Mouse (Mus musculus) left cerebral cortex, postnatal 10 days (tissue): ENCODE measurements around the gene Nccrp1. TPM values are rescaled to one million over a fixed set of nuclear protein-coding genes. Genes with fewer than 3 reads are reported as not detected.
A peak's percentile ranks its signal among the peaks of the same experiment; 100 is the strongest.

Experiments
- DNase-seq, 2 experiments: peaks; one replicate each; pipeline ENCODE4 v3.0.0; 2021 to 2022; ENCODE audit warnings: low spot score in 2 of 2, mixed read lengths in 1 of 2; ENCODE audit errors: extremely low spot score in 1 of 2
- intact Hi-C: fragments of 180-260 bp; cut with DNase I; formaldehyde crosslinking; loops from one replicate; pipeline ENCODE4 v1.15.1; 2025
- total RNA-seq, 2 experiments: library from RNA; stranded (reverse); gene quantifications; 2 replicates each; pipeline ENCODE4 v1.2.3; 2021

The Nccrp1 gene
- total RNA-seq, 2 experiments from 2014 or later: 0.21 TPM; not detected in 1

- DNase-seq: no peak
- intact Hi-C loops: no loop called here
Measured at GRCm38 (mm10) chr7:28572689-28573088, 25.6 kb upstream of the Nccrp1 start.

- intact Hi-C loops: no loop called here
- DNase-seq: no peak
Measured at GRCm38 (mm10) chr7:28570982-28571682, 24.1 kb upstream of the Nccrp1 start.

GRCm38 (mm10) chr7:28570291-28570981, 23.4 kb upstream of the Nccrp1 start:
- intact Hi-C loops: no loop called here
- DNase-seq: no peak

- no peak for DNase-seq
Measured at GRCm38 (mm10) chr7:28568253-28568652, 21.2 kb upstream of the Nccrp1 start.

GRCm38 (mm10) chr7:28567539-28567938, 20.5 kb upstream of the Nccrp1 start:
- DNase-seq: no peak
- intact Hi-C loops: no loop called here

More at GRCm38 (mm10) chr7:28568253-28568652, 21.2 kb upstream of the Nccrp1 start:
- intact Hi-C loops: loop anchor here (2.0 kb wide), 1 partner anchor 33 kb away; no protein-coding TSS in a partner anchor

- DNase-seq: no peak
- intact Hi-C loops: no loop called here
Measured at GRCm38 (mm10) chr7:28565407-28565806, 18.4 kb upstream of the Nccrp1 start.

- intact Hi-C loops: no loop called here
- no peak for DNase-seq
Measured at GRCm38 (mm10) chr7:28562951-28563350, 15.9 kb upstream of the Nccrp1 start.

- DNase-seq: no peak
- intact Hi-C loops: no loop called here
Measured at GRCm38 (mm10) chr7:28562371-28562770, 15.3 kb upstream of the Nccrp1 start.

- intact Hi-C loops: no loop called here
- DNase-seq: no peak
Measured at GRCm38 (mm10) chr7:28561967-28562366, 14.9 kb upstream of the Nccrp1 start.

GRCm38 (mm10) chr7:28560856-28561255, 13.8 kb upstream of the Nccrp1 start:
- DNase-seq: no peak
- intact Hi-C loops: no loop called here

- intact Hi-C loops: no loop called here
- peak in 1 of 2 experiments; percentile 72 for DNase-seq
Measured at GRCm38 (mm10) chr7:28558486-28558885, 11.4 kb upstream of the Nccrp1 start.

- no peak for DNase-seq
- intact Hi-C loops: no loop called here
Measured at GRCm38 (mm10) chr7:28557708-28558107, 10.7 kb upstream of the Nccrp1 start.

- intact Hi-C loops: no loop called here
- no peak for DNase-seq
Measured at GRCm38 (mm10) chr7:28557069-28557468, 10.0 kb upstream of the Nccrp1 start.

GRCm38 (mm10) chr7:28555939-28556535, 9.0 kb upstream of the Nccrp1 start:
- DNase-seq: no peak
- intact Hi-C loops: no loop called here

- intact Hi-C loops: no loop called here
- DNase-seq: no peak
Measured at GRCm38 (mm10) chr7:28553076-28553475, 6.0 kb upstream of the Nccrp1 start.

GRCm38 (mm10) chr7:28547628-28548027, 574 bp upstream of the Nccrp1 start:
- DNase-seq: no peak
- intact Hi-C loops: no loop called here

GRCm38 (mm10) chr7:28546649-28547048, 405 bp downstream of the Nccrp1 start:
- no peak for DNase-seq
- intact Hi-C loops: no loop called here

- intact Hi-C loops: no loop called here
- DNase-seq: no peak
Measured at GRCm38 (mm10) chr7:28545891-28546210, 1.2 kb downstream of the Nccrp1 start.

GRCm38 (mm10) chr7:28545048-28545890, 1.8 kb downstream of the Nccrp1 start:
- intact Hi-C loops: no loop called here
- DNase-seq: no peak
